Mouse (Mus musculus) embryo, embryonic 9.5 days (tissue): ENCODE results near the gene Stx1a.
"Not testable (repeated sequence)": the region's sequence is repeated elsewhere in the genome, so short reads cannot be mapped to it uniquely, and the experiment has no call there.

ENCODE experiments used
- DNase-seq: peaks from one replicate; pipeline ENCODE4 v3.0.0-alpha.2; 2017; ENCODE audit errors: extremely low spot score

The Stx1a gene

DNA sequence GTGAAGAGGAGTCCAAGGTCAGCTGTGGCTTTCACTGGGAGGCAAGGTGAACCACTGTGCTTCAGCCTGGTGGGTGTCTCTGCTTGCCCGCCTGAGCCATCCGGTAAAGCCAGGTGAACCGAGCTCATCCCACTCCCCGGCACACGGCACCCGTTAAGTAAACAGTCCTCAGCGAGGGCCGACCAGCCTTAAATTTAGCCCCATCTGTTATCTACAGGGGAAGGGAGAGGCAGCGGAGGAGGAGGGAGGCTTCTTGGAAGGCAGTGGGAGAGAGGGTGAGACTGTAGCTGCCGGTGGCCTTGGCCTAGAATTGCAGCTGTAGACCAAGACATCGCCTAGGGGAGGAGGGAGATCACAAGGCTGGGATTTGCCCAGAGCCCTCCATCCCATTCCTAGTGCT lies 17.5 kb downstream of the Stx1a start:
- DNase-seq, result no peak

- DNase-seq, result peak; percentile 32
Measured at GRCm38 (mm10) chr5:135042105-135042788, 19.0 kb downstream of the Stx1a start.

DNA sequence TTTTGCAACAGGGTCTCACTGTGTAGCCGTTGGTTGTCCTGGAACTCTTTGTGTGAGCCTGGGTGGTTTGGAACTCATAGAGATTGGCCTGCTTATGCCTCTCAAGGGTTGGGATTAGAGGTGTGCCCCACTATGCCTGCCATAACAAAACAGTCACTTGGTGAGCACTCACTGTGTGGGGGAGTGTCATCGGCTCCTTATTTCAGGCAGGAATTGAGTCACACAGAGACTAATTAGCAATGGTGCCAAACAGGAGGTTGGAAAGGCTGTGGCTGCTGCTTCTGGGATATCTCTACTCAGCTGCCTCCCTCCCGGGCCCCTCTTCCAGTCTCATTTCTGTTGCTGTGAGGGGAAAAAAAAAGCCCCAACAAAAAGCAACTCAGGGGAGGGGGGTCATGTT lies 21.3 kb downstream of the Stx1a start:
- no peak for DNase-seq

DNA sequence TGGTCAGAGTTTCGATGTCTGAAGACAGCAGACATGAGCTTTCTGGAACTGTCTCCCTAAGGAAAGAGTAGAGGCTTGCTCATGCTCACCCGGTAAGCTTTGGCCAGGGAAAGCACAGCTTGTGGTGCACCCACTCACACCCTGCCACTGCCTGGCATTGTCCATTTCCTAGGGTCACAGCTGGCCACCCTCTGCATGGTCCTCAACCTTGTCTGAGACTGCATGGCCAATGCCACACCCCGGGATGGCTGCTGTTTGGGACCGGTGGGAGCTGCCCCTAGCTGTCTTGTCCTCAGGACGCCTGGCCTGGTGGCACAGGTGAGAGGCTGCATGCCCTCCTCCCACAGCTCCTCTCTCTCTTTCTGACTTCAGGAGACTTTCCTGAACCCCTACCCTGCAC lies 25.3 kb downstream of the Stx1a start:
- DNase-seq, result no peak

DNA sequence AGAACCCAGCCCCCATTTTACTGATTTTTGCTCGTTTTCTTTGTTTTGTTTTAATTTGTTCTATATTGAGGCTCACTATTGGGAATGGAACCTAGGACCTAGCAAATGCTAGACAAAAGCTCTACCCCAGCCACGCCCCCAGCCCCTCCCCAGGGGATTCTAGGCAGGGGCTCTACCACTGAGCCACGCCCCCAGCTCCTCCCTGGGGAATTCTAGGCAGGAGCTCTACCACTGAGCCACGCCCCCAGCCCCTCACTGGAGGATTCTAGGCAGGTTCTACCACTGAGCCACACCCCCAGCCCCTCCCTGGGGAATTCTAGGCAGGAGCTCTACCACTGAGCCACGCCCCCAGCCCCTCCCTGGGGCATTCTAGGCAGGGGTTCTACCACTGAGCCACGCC lies 26.0 kb downstream of the Stx1a start:
- DNase-seq, result not testable (repeated sequence)

- no peak for DNase-seq
Measured at GRCm38 (mm10) chr5:135053356-135053755, 30.1 kb downstream of the Stx1a start.

- DNase-seq, result peak; percentile 96
Measured at GRCm38 (mm10) chr5:135063629-135064381, 40.5 kb downstream of the Stx1a start, which contains the start of gene Dnajc30. Dnajc30 (plus strand) TSS chr5:135064202.

DNA sequence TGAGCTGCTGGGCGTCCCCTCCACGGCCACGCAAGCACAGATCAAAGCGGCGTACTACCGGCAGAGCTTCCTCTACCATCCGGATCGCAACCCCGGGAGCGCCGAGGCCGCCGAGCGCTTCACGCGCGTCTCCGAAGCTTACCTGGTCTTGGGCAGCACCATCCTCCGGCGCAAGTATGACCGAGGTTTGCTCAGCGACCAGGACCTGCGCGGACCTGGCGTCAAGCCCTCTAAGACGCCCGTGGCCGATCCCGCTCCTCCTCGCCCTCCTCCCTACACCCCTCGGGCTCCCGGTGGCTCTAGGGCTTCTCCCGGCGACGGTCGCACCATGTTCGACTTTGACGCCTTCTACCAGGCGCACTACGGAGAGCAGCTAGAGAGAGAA lies 41.1 kb downstream of the Stx1a start:
- DNase-seq, result no peak

GRCm38 (mm10) chr5:135064909-135065446 lies 41.7 kb downstream of the Stx1a start, which contains the start of gene Bud23:
Bud23 (minus strand) TSS chr5:135064959.
- DNase-seq, result not testable (repeated sequence)

DNA sequence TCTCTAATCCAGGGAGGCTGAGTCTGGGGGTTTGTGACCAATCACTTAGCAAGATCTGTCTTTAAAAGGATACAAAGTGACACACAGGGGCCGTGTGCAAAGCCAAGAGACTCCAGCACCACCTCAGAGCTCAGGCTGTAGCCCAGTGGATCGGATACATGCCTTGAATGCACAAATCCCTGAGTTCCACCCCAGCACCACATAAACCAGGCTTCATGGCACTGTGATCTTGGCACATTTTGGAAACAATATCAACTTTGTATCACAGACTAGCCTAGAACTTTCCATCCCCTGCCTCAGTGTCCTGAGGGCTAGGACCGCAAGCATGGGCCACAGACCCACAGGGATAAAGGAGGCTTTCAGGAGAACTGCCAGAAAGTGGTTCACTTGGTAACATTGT lies 42.7 kb downstream of the Stx1a start:
- DNase-seq, result no peak

- no peak for DNase-seq
Measured at GRCm38 (mm10) chr5:135070448-135070847, 47.2 kb downstream of the Stx1a start.

- no peak for DNase-seq
Measured at GRCm38 (mm10) chr5:135072061-135072460, 48.8 kb downstream of the Stx1a start.

GRCm38 (mm10) chr5:135072720-135073119 lies 49.4 kb downstream of the Stx1a start:
- no peak for DNase-seq

DNA sequence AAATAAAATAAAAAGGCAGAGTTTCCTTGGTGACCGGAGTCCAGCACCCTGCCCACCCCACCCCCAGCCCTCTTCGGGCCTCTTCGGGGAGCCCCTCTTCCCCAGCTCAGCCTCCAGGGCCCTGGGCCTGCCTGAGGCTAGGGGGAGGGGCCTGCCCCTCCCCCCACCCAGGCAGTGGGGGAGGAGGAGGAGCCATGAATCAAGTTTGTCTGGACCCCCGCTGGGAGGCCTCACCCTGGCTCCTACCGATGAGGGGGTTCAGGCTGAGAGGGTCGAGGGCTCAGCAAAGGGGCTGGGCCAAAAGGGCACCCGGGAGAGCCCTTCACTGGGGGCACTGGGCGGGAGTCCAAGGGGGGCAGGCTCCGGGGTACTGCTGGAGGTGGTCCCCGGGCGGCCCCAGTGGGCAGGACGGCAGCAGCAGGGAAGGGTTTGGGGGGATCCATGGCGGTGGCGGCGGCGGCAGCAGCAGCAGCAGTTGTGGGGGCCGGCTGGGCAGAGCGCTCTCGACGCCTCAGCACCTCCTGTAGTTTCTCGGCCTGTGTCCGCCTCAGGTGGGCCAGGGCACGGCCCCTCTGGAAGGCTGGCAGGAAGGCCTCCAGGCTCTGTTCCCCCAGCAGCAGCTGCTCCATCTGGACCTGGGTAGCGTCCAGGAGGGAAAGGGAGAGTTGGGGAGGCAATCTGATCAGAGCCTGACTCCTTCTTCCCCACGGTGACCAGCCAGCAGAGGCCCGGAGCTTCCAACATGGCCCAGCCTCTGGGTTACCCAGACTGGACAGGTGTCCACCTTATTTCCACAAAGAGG lies 50.3 kb downstream of the Stx1a start:
- peak; percentile 19 for DNase-seq

- DNase-seq, result no peak
Measured at GRCm38 (mm10) chr5:135075655-135076054, 52.4 kb downstream of the Stx1a start.

DNA sequence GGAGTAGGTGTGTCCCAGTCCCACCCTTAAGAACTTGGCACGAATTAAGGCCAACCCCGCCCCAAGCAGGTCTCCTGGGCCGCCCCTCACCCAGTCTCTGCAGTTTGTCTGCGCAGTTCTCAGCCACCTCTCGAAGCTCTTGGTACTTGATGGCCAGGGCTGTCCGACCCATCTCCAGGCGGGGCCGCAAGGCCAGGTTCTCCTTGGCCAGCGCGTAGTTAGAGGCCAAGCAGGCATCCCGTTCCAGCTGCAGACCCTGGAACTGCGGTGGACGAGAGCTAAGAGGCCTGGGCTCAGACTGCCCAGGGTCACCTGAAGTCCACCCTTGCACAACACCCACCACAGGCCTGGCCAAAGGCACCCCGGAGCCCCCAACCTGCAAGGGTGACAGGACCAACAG lies 53.1 kb downstream of the Stx1a start:
- no peak for DNase-seq

DNA sequence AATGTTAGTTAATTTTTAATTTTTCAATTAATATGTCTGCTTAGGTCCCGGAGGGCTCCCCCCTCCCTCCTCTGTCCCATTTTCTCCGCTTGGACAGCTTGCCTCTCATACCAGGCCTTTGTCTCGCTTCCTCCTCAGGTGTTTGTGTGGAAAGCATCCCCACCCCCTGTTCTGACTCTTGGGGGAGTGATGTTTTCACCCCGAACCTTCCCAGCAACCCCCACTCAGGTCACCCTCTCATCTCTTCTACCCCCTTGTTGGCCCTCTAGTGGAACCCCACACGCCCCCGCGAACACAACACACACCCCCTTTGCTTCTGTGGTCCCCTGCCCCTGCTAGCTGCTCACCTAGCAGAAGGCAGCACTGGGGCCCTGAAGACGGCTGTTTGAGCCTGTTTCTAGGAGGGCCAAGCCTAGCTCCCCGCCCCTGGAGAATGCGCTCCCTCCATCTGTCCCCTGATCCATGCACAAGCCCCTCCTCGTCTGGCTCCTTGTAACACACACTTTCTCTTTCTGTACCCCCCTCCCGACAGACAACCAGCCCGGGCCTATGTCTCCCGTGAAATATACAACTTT lies 53.7 kb downstream of the Stx1a start:
- peak; percentile 39 for DNase-seq

GRCm38 (mm10) chr5:135077564-135078481 lies 54.5 kb downstream of the Stx1a start, which contains the start of gene Vps37d:
Vps37d (minus strand) TSS chr5:135078266.
- DNase-seq, result peak; percentile 94

DNA sequence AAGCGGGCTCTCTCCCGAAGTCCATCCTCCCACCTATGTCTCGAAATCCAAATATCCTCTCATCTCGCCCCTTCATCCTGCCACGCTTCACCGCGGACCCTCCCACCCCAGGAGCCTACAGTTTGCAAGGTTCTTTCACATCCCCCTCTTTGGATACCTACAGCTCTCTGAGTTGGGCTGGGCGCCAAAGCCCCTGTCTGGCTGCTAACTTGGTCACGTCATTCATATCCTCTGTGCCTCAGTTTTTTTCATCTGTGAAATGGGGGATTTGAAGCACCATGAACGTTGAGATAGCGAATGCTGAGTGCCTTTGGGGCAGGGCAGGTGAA lies 55.2 kb downstream of the Stx1a start:
- no peak for DNase-seq

DNA sequence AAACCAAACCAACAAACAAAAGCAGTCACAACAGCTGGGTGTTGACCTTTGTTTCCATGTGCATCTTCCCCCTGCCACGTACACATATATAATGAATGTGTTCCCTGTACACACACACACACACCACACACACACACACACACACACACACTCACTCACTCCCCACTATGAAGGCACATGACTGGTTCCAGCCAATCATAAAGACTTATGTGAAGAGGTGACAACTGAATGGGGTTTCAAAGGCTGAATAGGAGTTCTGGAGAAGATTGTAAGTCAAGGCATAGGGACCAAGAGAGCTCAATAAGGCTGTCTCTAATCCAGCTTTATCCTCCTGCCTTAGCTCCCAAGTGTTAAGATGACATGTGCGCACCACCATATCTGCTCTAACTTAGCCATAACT lies 56.3 kb downstream of the Stx1a start:
- DNase-seq, result no peak

GRCm38 (mm10) chr5:135080539-135080938 lies 57.3 kb downstream of the Stx1a start:
- DNase-seq, result no peak
